ENCODE assay signal across 12 mouse cellular contexts in genomic region chr14:25746971-25747945, GRCm38 (mm10). TPM values are rescaled to one million over a fixed set of nuclear protein-coding genes. Genes with fewer than 3 reads are reported as not detected.
DNase-seq lines count a peak whose midpoint lies in the region; ATAC-seq and TF ChIP-seq lines count a peak whose summit lies in the region.
"Had no signal": no experiment of that assay in that cellular context is flagged by ENCODE, and none has a peak within 500 bp of the region (broad histone marks: within the 10 kb centered on the region; RNA-seq: fewer than 3 reads in every experiment).

No protein-coding gene starts in this region.

- no peaks in the 10 kb centered on the region for H3K9me3 ChIP-seq in heart, embryonic 11.5 days (replicated peaks; ENCODE audit: control insufficient read depth, low read length)
- H3K9me3 ChIP-seq in embryonic facial prominence, embryonic 13.5 days = no peaks in the 10 kb centered on the region
- H3K9me3 ChIP-seq in limb, embryonic 15.5 days = no peaks in the 10 kb centered on the region
- H3K9me3 ChIP-seq: G1E had no signal

- no peaks in the 10 kb centered on the region for H3K79me2 ChIP-seq in heart, adult 2 months (replicated peaks; ENCODE audit: control insufficient read depth, insufficient read depth, low read length)

- intact Hi-C loops in heart, adult 2 months (cut with DNase I) = no loop called here
- intact Hi-C loops in left cerebral cortex, postnatal 36 days (cut with DNase I) = no loop called here

- TF ChIP-seq CTCF in heart, adult 2 months (IDR thresholded peaks at IDR 0.05) = no peak

- DNase-seq in heart, adult 2 months = peak in 1 of 2 experiments; percentile 77
- peak; percentile 86 to 88 for DNase-seq in spleen, postnatal 36 days (ENCODE audit: low spot score in 2 of 2)
- DNase-seq in kidney, adult 11 months = no peak
- no peak for DNase-seq in kidney, adult 8-10 months
- DNase-seq in left cerebral cortex, postnatal 36 days (ENCODE audit: low spot score in 2 of 2) = no peak
- DNase-seq: cerebellum, postnatal 10 days; right cerebral cortex, postnatal 4 days had no signal

- no peak for TF ChIP-seq POLR2A in heart, adult 2 months (IDR thresholded peaks at IDR 0.05; ENCODE audit: insufficient read depth, low read depth, low read length)

- no peak for ATAC-seq in heart, embryonic 11.5 days (replicated peaks; ENCODE audit: insufficient number of reproducible peaks, low FRiP score, low TSS enrichment)
- 0 out of 2 replicates have a peak, but pooled peaks have one; percentile 8 for ATAC-seq in embryonic facial prominence, embryonic 13.5 days (ENCODE audit: insufficient number of reproducible peaks, insufficient read depth, low FRiP score, low TSS enrichment, low read depth)
- 0 out of 2 replicates have a peak, but pooled peaks have one; percentile 53 for ATAC-seq in limb, embryonic 15.5 days (ENCODE audit: insufficient number of reproducible peaks, low FRiP score, low TSS enrichment, low read depth)

- peak overlapping the region; percentile 40; the same call in 1 of the 2 replicates for H3K27ac ChIP-seq in heart, adult 2 months
- H3K27ac ChIP-seq in heart, embryonic 11.5 days (ENCODE audit: low read depth, low read length) = no peak overlapping the region
- peak overlapping the region; percentile 39; the same call in 1 of the 2 replicates for H3K27ac ChIP-seq in embryonic facial prominence, embryonic 13.5 days
- H3K27ac ChIP-seq in limb, embryonic 15.5 days = peak overlapping the region; percentile 50; the same call in 1 of the 2 replicates
- H3K27ac ChIP-seq: liver, embryonic 14.5 days had no signal

- no peak overlapping the region for H3K4me2 ChIP-seq in heart, embryonic 11.5 days
- H3K4me2 ChIP-seq in embryonic facial prominence, embryonic 13.5 days = no peak overlapping the region
- no peak overlapping the region for H3K4me2 ChIP-seq in limb, embryonic 15.5 days

- 68% methylated on average over 21 of the region's 21 CpGs for WGBS in heart, adult 2 months
- 63% methylated on average over 21 of the region's 21 CpGs for WGBS in heart, embryonic 11.5 days (ENCODE audit: insufficient replicate concordance)
- WGBS in embryonic facial prominence, embryonic 13.5 days = 72% methylated on average over 21 of the region's 21 CpGs
- 70% methylated on average over 21 of the region's 21 CpGs for WGBS in limb, embryonic 15.5 days

- no peak overlapping the region for H3K4me3 ChIP-seq in heart, adult 2 months
- H3K4me3 ChIP-seq in heart, embryonic 11.5 days (ENCODE audit: low read depth, low read length) = no peak overlapping the region
- H3K4me3 ChIP-seq in embryonic facial prominence, embryonic 13.5 days = no peak overlapping the region
- H3K4me3 ChIP-seq in limb, embryonic 15.5 days = no peak overlapping the region

- H3K27me3 ChIP-seq in heart, adult 2 months (ENCODE audit: control insufficient read depth, insufficient read depth, low read length) = no peaks in the 10 kb centered on the region
- H3K27me3 ChIP-seq in heart, embryonic 11.5 days (ENCODE audit: control insufficient read depth, insufficient read depth, low read length) = no peaks in the 10 kb centered on the region
- no peaks in the 10 kb centered on the region for H3K27me3 ChIP-seq in embryonic facial prominence, embryonic 13.5 days
- H3K27me3 ChIP-seq in limb, embryonic 15.5 days = no peaks in the 10 kb centered on the region

- H3K4me1 ChIP-seq in heart, adult 2 months (ENCODE audit: control insufficient read depth, insufficient read depth, low read length) = peaks cover 39% of the 10 kb centered on the region
- peaks cover 58% of the 10 kb centered on the region for H3K4me1 ChIP-seq in heart, embryonic 11.5 days (ENCODE audit: control insufficient read depth, insufficient read depth, low read length)
- H3K4me1 ChIP-seq in embryonic facial prominence, embryonic 13.5 days = peaks cover 47% of the 10 kb centered on the region
- H3K4me1 ChIP-seq in limb, embryonic 15.5 days = peaks cover 48% of the 10 kb centered on the region

- peaks cover 4% of the 10 kb centered on the region; the same call in 1 of the 2 replicates for H3K36me3 ChIP-seq in heart, adult 2 months (ENCODE audit: control insufficient read depth, insufficient read depth, low read length)
- H3K36me3 ChIP-seq in heart, embryonic 11.5 days (ENCODE audit: control insufficient read depth, insufficient read depth, low read length) = 0 out of 2 replicates have a peak, but pooled peaks cover 2% of the 10 kb centered on the region
- H3K36me3 ChIP-seq in embryonic facial prominence, embryonic 13.5 days = peaks cover 61% of the 10 kb centered on the region
- peaks cover 52% of the 10 kb centered on the region for H3K36me3 ChIP-seq in limb, embryonic 15.5 days
- H3K36me3 ChIP-seq: G1E had no signal

- TF ChIP-seq EP300 in heart, adult 2 months (IDR thresholded peaks at IDR 0.05; ENCODE audit: insufficient read depth, low read depth, low read length) = no peak

- no peak overlapping the region for H3K9ac ChIP-seq in heart, adult 2 months (ENCODE audit: low read depth, low read length)
- H3K9ac ChIP-seq in heart, embryonic 11.5 days (ENCODE audit: low read depth, low read length) = no peak overlapping the region
- no peak overlapping the region for H3K9ac ChIP-seq in embryonic facial prominence, embryonic 13.5 days
- no peak overlapping the region for H3K9ac ChIP-seq in limb, embryonic 15.5 days
- H3K9ac ChIP-seq: liver, embryonic 14.5 days had no signal

RNA-seq across cellular contexts. Expression of gene Zcchc24, which starts 21.6 kb away (rescaled TPM):
- total RNA-seq in heart, adult 2 months (2021) = 10 to 100 TPM; 33.5 TPM
- 27.3 and 39.4 TPM in 2 replicates for polyA plus RNA-seq in heart, adult 2 months (2012; rRNA removed)
- polyA plus RNA-seq in heart, embryonic 11.5 days (2014; fragmentation: Nextera tagmentation; extraction: Ambion mirVana) = 18.9 and 22.6 TPM in 2 replicates
- 29.4 and 32.7 TPM in 2 replicates for polyA plus RNA-seq in embryonic facial prominence, embryonic 13.5 days (2015; fragmentation: Nextera tagmentation; extraction: Ambion mirVana)
- polyA plus RNA-seq in limb, embryonic 15.5 days (2015; fragmentation: Nextera tagmentation; extraction: Ambion mirVana) = 31.6 and 35.4 TPM in 2 replicates
- total RNA-seq in left cerebral cortex, postnatal 36 days (2021) = 10 to 100 TPM; 49.1 to 49.7 TPM
- polyA plus RNA-seq: G1E had no signal

RNA-seq across cellular contexts. Expression of gene Ppif, which starts 53.3 kb away (rescaled TPM):
- total RNA-seq in heart, adult 2 months (2021) = 100 to 1,000 TPM; 244 to 288 TPM
- 487 and 529 TPM in 2 replicates for polyA plus RNA-seq in heart, adult 2 months (2012; rRNA removed)
- 92.7 and 99.4 TPM in 2 replicates for polyA plus RNA-seq in heart, embryonic 11.5 days (2014; fragmentation: Nextera tagmentation; extraction: Ambion mirVana)
- polyA plus RNA-seq in embryonic facial prominence, embryonic 13.5 days (2015; fragmentation: Nextera tagmentation; extraction: Ambion mirVana) = 31.4 and 34.1 TPM in 2 replicates
- polyA plus RNA-seq in limb, embryonic 15.5 days (2015; fragmentation: Nextera tagmentation; extraction: Ambion mirVana) = 26.4 and 32.1 TPM in 2 replicates
- total RNA-seq in left cerebral cortex, postnatal 36 days (2021) = 10 to 100 TPM; 21.2 to 25.0 TPM

Comparison
In these comparisons a context has a peak if more than half of its experiments do, and no peak if none do; other contexts are left out.
1. DNase-seq: peak in spleen, postnatal 36 days (2 of 2); none in kidney, adult 11 months (single experiment), kidney, adult 8-10 months (0 of 2) and left cerebral cortex, postnatal 36 days (0 of 2).